10 mouse cellular contexts compared by ENCODE assay signal in genomic region chr15:85672931-85673330, GRCm38 (mm10).
DNase-seq lines count a peak whose midpoint lies in the region; ATAC-seq and TF ChIP-seq lines count a peak whose summit lies in the region.
"Had no signal": no experiment of that assay in that cellular context is flagged by ENCODE, and none has a peak within 500 bp of the region (broad histone marks: within the 10 kb centered on the region; RNA-seq: fewer than 3 reads in every experiment).

No protein-coding gene starts in this region.

- peaks cover 15% of the 10 kb centered on the region for H3K4me1 ChIP-seq in cortical plate, adult 2 months (ENCODE audit: control insufficient read depth, insufficient read depth, low read length)
- peaks cover 58% of the 10 kb centered on the region for H3K4me1 ChIP-seq in forebrain, embryonic 16.5 days (replicated peaks; ENCODE audit: control insufficient read depth, insufficient read depth, low read length)
- H3K4me1 ChIP-seq in midbrain, embryonic 14.5 days (ENCODE audit: control insufficient read depth, insufficient read depth, low read length), result peaks cover 33% of the 10 kb centered on the region

- no peak for ATAC-seq in forebrain, embryonic 16.5 days
- ATAC-seq in midbrain, embryonic 14.5 days (ENCODE audit: low FRiP score, low TSS enrichment), result no peak
- no peak for ATAC-seq in erythroid progenitor cell, adult 5-6 weeks (replicated peaks; ENCODE audit: low FRiP score, poor library complexity, severe bottlenecking)
- ATAC-seq: inflammation-experienced regulatory T-cells, adult 6 months had no signal

- H3K4me3 ChIP-seq in layer of hippocampus, adult 2 months, result peak overlapping the region; percentile 96
- peak overlapping the region; percentile 86 for H3K4me3 ChIP-seq in cortical plate, adult 2 months (ENCODE audit: insufficient read depth, low read length)
- H3K4me3 ChIP-seq in forebrain, embryonic 16.5 days (replicated peaks; ENCODE audit: low read length), result peak overlapping the region; percentile 88
- H3K4me3 ChIP-seq in midbrain, embryonic 14.5 days (replicated peaks; ENCODE audit: low read depth, low read length), result peak overlapping the region; percentile 82

- TF ChIP-seq CTCF in layer of hippocampus, adult 2 months (conservative IDR thresholded peaks at IDR 0.05), result no peak
- no peak for TF ChIP-seq CTCF in cortical plate, adult 2 months (IDR thresholded peaks at IDR 0.05; ENCODE audit: extremely low read depth, insufficient read depth, low read length)

- no peak for TF ChIP-seq POLR2A in cortical plate, adult 2 months (IDR thresholded peaks at IDR 0.05; ENCODE audit: extremely low read depth, insufficient read depth, low read length)

- peak overlapping the region; percentile 98 for H3K4me2 ChIP-seq in forebrain, embryonic 16.5 days (ENCODE audit: low read length)
- H3K4me2 ChIP-seq in midbrain, embryonic 14.5 days (ENCODE audit: low read length), result peak overlapping the region; percentile 80

- peak overlapping the region; percentile 100 for H3K9ac ChIP-seq in forebrain, embryonic 16.5 days (replicated peaks; ENCODE audit: low read depth, low read length)
- H3K9ac ChIP-seq in midbrain, embryonic 14.5 days (replicated peaks; ENCODE audit: low read length), result peak overlapping the region; percentile 91

- H3K27me3 ChIP-seq in forebrain, embryonic 16.5 days (replicated peaks; ENCODE audit: control insufficient read depth, insufficient read depth, low read length), result no peaks in the 10 kb centered on the region
- peaks cover 32% of the 10 kb centered on the region for H3K27me3 ChIP-seq in midbrain, embryonic 14.5 days (ENCODE audit: control insufficient read depth, insufficient read depth, low read length)

- H3K27ac ChIP-seq in layer of hippocampus, adult 2 months, result peak overlapping the region; percentile 100
- peak overlapping the region; percentile 74 for H3K27ac ChIP-seq in cortical plate, adult 2 months (ENCODE audit: insufficient read depth, low read length)
- H3K27ac ChIP-seq in forebrain, embryonic 16.5 days (ENCODE audit: low read length), result peak overlapping the region; percentile 100
- H3K27ac ChIP-seq in midbrain, embryonic 14.5 days (replicated peaks; ENCODE audit: low read depth, low read length), result peak overlapping the region; percentile 97; the same call in 1 of the 2 replicates

- DNase-seq in layer of hippocampus, adult 2 months (ENCODE audit: low spot score in 2 of 2), result no peak
- DNase-seq in layer of hippocampus, adult 9-10 months (ENCODE audit: low spot score), result no peak
- no peak for DNase-seq in midbrain, embryonic 14.5 days
- no peak for DNase-seq in right cerebral cortex, postnatal 25 days
- no peak for DNase-seq in adrenal gland, postnatal 4 days (ENCODE audit: low spot score in 2 of 2)
- DNase-seq: embryo, embryonic 11 days had no signal

- no peaks in the 10 kb centered on the region for H3K36me3 ChIP-seq in forebrain, embryonic 16.5 days (ENCODE audit: control insufficient read depth, insufficient read depth)
- no peaks in the 10 kb centered on the region for H3K36me3 ChIP-seq in midbrain, embryonic 14.5 days (ENCODE audit: control insufficient read depth, insufficient read depth, low read length)

- no peaks in the 10 kb centered on the region for H3K9me3 ChIP-seq in forebrain, embryonic 16.5 days (ENCODE audit: control insufficient read depth, low read length)
- H3K9me3 ChIP-seq in midbrain, embryonic 14.5 days (ENCODE audit: control insufficient read depth, low read length), result no peaks in the 10 kb centered on the region

- WGBS in forebrain, embryonic 16.5 days, result 16% methylated on average over 3 of the region's 3 CpGs
- WGBS in midbrain, embryonic 14.5 days, result 54% methylated on average over 3 of the region's 3 CpGs
